Mouse (Mus musculus) layer of hippocampus, adult 9-10 months (tissue): ENCODE results near the gene Sftpa1.

Source experiments
- DNase-seq: peaks from one replicate; pipeline ENCODE4 v3.0.0; 2022; ENCODE audit warnings: low spot score

Sftpa1 gene

DNA sequence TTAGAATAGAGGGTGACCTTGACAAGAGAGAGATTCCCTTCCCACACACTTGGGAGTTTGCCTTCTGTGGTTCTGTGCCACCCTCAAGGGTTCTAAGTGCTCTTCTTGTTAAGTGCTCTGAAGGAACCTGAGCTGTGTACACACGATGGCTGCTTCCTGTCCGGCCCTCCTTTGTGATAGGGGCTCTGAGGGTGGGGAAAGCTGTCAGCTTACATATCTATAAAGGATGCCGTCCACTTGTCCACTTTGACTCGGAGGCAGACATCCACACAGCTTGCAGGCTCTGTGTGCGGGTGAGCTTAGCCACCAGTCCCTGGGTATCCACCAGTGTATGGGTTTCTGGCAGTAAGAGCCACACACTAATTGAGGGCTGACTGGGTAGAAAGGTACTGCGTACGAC lies at the start of gene Sftpa1:
Gene Sftpa1 (plus strand): TSS at position 243 of the 400 bp plus-strand sequence.
- DNase-seq = no peak

DNA sequence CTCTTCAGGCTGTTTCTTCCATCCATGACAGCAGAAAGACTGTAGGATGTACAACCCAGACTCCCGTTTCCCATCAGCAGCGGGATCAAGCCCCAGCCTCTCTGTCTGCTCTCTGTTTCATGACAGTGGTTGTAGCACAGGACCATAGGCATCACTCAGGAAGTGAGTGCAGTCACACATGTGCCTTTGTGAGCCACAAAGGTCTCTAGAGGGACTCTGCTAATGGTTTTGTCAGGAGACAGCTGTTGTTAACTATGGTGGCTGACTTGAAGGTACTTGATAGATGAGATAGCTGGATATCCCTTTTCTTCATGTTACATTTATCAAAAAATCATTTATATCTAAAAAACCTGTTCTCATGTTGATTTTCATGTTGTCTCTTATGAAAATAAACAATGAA lies 49.2 kb upstream of the Sftpa1 start:
- no peak for DNase-seq

DNA sequence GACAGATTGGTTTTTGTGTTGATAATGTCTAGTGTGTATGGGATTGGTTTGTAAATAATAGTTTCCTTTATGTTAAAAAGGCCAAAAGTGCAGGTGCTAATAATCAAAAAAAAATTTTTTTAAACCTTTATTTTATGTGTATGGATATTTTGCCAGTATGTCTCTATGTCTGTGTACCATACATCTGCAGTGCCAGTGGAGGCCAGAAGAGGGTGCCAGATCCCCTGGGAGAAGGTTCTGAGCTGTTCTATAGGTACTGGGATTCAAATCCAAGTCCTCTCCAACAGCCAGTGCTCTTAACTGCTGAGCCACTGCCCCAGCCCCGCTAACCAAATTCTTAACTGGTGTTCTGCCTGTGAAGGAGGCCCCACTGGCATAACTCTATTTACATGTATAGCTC lies 44.1 kb upstream of the Sftpa1 start:
- no peak for DNase-seq

DNA sequence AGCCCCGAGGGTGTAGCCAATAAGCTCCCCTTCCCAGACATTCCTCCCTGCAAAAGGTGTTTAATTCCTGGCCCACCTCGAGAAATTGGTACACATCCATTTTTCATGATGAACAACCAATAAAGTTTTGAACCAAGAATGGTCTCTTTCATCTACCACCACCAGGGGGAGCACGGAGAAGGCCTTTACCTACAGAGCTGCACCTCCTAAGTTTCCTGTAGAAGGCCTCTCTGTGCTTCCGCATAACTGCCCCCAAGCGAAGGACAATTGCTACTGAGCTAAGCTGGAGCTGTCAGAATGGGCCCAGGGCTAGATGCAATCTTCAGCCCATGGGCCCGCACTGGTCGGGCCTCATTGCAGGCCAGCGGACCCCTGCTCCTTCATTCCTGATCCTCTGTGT lies 40.8 kb upstream of the Sftpa1 start:
- no peak for DNase-seq

DNA sequence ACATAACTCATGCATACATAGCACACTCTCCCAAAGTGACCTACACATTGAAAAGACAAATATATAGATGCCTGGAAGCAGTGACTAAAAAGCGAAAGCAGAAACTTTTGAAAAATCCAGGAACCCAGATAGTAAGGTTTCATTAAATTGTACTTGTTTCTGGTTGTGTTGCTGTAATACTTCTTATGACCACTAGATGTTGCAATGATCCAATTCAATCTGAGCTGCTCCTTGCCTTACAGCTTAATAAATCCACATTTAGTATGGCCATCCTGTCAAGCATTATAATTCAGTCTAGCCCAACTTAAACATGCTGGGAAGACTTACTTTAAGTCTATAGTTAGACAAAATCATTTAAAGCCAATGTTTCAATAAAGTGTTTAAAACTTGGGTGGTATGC lies 37.5 kb upstream of the Sftpa1 start:
- no peak for DNase-seq

DNA sequence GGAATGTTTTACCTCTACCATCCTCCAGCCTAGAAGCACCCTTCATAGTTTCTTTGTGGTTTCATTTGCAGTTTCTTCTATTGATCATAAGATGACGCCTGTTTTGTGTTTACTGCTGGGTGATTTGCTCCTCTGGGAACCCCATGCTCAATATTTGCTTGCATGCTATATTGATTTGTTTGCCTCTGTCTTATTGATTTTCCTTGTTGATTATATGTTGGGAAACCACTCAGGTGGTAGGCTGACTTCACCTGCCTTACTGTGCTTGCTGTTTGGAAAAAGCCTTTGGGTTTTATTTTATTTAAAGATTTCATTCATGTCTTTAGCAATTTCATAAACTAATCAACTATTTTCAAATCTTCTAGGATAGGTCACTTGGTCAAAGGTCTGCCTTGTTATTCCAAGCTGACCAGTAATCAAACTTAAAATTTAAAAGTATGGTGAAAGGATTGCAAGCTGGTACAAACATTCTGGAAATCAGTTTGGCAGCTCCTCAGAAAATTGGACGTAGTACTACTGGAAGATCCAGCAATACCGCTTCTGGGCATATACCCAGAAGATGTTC lies 35.2 kb upstream of the Sftpa1 start:
- no peak for DNase-seq

DNA sequence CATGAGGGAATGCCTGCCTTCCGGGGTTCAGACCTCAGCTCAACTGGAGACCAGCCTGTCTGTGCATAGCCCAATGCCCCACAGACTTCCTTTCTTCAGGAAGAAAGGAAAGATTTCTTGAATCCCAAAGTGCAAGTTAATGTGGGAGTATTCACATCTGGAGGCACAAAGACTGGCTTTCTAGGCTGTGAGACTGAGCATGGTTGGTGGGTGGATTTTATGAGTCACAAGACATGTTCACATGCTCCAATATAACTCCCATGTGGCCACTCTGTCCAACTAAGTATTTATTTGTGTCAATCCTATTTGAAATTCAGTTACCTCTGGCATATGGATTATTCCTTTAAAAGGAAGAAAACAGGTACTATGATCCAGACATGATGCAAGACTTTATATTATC lies 32.9 kb upstream of the Sftpa1 start:
- no peak for DNase-seq

DNA sequence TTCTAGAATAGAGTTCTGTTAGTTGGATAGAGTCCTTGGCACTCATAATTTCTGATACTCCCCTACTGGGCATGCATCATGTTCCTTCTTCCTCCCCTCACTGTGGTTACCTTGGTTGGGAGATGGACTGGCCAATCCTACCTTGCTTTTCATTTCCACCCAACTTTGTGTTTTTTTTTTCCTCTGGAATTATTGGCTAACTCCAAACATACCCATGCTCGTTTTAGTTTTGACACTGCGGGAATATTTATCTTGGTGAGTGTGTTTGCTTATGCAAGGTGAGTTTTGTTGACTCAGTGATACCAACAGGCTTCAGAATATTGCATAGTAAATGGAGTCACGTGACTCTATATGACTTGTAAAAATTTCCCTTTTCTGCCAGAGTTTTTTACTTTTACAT lies 30.9 kb upstream of the Sftpa1 start:
- no peak for DNase-seq

DNA sequence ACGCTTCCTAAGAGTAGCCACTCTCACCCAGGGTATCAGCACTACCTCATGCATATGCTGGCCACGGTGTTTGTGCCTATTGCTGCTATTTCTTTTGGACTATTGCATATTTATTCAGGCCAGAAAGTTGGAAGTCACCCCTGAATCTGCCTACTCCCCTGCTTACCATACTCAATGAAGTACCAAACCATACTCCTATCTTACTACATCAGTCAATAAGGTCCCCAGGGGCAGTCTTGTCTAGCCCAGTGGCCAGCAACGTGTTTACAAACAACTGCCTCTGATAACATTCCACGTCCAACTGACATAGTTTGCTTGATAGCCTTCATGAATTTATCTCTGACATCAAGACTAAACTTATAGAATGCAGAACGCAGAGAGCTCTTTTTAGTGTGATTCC lies 30.3 kb upstream of the Sftpa1 start:
- no peak for DNase-seq

DNA sequence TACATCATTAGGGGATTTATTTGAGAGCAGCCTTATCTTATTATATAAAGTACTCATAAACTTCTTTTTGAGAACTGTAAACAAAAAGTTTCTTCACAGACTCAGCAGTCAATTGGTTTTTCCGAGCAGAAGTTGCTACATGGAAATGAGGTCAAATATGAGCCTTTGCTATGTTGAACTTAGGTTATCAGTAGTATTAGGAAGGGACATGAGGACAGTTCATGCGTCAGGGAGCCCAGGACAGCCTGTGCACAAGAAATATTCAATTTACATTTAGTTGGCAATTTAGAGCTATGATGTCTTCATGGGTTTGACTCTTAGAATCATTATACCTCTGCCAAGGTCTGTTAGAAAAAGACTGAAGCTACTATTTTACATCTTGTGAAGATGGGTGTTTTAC lies 29.3 kb upstream of the Sftpa1 start:
- DNase-seq = no peak

DNA sequence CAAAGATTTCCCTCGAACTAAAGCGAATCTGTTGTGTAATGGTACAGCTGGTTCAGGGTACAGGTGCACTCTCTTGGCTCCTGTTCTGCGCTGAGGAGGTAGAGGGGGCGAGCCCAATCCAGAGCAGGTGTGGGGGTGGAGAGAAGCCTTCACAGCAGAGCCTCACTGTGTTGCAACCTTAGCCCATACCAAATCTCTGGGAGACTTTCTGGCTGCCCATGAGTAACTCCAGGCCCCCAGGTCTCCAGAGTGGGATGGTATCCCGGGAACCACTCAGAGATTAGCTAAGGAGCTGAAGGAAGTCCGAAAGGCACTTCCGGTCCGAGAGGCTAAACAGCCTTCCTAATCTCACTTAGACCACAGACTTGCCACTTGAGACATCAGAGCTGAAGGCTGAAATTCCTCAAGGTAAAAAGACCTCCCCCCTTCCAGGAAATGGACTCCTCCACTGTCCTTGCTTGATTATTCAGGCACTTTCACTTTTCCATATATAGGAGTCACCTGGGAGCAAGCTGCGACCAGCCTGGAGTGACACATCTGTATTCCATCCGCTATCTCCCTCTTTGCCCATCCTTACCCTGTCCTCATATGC lies 26.6 kb upstream of the Sftpa1 start, which contains the start of gene Mat1a:
Gene Mat1a (plus strand): TSS at position 183 of the 592 bp plus-strand sequence.
- DNase-seq = no peak

DNA sequence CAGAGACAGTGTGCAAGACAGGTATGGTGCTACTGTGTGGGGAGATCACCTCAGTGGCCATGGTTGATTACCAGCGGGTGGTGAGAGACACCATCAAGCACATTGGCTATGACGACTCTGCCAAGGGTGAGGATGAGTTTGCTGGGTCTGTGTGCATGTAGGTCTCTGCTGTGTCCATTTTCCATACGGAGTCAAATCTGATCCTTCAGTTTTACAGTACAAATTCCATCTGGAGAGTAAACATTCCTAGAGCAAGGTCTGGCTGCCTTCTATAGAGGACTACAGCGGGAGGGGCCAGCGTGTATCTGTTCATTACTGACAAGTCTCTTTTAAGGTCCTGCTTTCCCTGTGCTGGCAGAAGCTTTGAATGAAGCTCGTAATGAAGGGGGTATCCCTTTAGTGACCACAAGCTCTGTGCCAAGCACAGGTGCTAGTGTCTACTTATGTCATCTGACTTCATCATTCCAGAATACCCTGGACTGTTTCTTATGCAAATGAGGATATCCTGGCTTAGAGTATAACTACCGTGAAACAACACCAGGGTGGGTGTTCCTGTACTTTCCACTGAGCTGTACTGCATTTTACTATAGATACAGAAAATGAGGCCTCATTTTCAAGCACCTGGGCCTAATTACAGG lies 20.4 kb upstream of the Sftpa1 start:
- no peak for DNase-seq

DNA sequence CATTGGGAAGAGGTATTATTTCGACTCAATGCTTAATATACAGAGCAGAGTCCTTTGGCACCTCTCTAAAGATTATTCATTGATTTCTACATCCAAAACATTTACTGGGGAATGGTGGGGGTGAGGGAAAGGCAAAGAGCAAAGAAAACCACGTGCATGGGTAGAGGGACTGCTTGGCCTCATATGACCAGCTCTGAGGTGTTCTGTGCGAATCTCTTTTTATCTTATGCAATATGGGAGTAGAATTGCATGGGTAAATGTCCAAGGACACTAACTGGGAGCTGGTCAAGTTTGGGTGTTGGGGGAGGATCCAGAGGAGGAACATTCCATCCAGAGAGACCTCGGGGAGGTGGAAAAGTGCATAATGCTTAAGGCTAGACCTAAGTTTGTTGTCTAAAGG lies 18.6 kb upstream of the Sftpa1 start:
- DNase-seq = no peak

DNA sequence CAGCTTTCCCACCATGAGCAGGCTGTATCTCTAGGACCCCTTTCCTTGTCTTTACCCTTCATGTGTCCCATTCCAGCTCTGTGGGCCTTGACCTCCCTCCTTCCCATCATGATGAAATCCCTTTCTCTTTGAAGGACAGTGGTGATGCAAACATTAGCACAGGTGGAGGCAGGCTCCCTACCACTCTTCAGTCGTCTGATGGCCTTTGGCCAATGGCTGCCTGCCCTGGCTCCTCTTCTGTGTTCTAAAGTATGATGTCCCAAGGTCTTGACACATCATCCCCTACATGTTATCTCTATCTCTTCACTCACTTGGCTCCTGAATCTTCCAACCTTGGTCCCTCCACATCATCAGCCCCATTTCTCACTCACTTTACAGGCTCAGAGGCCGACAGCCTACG lies 15.3 kb upstream of the Sftpa1 start:
- DNase-seq = no peak

DNA sequence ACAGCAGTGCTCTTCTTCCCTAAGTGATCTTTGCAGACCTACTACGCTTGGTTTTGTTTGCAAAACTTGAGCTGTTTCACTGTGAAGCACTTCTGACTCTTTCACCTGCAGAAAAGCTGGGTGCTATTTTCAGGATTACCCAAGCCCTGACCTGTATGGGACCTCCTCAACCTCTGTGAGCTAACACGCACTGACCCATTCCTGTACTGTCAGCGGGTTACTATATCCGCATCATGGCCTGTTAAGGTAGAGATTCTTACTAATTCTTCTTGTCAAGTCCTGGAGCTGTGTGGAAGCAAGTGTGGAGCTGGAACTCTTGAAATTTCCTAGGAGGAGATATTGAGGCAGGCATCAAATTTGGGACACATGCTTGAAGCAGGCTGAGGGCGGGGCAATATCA lies 6.9 kb upstream of the Sftpa1 start:
- no peak for DNase-seq

DNA sequence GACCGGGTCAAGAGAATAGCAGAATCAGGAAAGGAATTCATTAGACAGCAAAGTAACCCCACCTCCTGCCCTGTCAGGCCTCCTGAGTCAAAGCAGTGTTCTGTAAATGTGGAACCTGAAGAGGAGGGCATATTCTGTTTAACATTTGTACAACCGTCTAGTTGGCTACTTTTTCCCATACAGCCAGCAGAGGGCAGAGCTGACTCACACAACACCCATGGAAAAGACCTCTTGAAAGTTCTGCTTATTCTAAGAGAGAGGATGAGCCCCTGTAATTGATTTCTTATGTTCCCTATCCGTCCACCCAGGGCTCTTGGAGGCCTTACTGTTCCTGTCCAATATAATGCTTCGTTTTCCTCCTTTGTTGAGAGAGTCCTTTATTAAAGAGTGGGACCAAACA lies 3.6 kb upstream of the Sftpa1 start:
- no peak for DNase-seq

DNA sequence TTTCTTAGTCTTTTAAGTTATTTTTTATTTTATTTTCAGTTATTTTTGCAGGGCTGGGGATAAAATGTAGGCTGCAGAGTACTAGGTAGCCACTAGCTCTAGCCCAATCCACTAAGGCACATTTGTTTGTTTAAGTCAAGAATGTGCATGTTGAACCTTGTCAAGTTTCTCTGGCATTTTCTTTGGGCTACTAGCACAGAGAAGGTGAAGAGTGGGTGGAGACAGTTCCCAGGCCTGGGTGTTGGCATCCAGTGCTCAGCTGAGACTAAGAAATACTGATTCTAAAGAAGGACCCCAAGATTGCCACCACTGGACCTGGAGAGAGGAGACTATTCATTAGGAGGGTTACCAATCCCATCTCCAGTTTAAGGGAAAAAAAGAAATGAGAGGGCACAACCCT lies 5.4 kb downstream of the Sftpa1 start:
- DNase-seq = no peak

DNA sequence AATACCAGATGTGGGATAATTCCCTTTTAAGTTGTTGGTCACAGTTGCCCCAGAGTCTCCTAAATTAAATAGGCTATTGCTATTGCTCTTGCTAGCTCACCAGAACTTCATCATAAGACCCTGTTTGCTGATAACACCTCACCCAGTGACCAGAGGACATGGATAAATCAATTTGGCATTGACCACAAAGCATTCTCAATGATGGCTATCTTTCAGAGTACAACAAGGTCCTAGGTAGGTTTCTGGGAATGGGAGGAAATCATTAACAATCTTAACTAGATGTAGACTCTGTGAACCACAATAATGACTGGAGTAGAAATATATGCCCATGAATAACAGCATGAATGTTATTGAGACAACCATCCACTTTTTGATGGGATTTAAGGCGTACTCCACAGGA lies 9.1 kb downstream of the Sftpa1 start:
- DNase-seq = no peak

DNA sequence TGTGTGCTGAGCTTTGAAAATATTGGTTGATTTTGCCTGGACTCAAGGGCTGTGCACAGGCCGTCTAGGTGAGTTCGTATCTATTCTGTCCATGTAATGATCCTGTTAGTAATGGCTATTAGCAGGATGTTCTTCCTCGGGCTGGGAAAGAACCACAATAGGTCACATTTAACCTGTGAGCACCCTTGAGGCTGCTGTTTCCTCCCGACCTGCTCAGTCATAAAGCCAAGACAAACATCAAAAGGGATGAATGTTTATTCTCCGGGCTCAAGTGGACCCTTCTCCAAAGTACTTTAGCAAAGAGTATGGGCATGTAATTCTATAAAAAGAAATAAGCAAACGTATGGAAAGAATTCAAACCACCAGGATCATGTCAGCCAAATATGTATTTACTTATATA lies 14.5 kb downstream of the Sftpa1 start:
- no peak for DNase-seq

DNA sequence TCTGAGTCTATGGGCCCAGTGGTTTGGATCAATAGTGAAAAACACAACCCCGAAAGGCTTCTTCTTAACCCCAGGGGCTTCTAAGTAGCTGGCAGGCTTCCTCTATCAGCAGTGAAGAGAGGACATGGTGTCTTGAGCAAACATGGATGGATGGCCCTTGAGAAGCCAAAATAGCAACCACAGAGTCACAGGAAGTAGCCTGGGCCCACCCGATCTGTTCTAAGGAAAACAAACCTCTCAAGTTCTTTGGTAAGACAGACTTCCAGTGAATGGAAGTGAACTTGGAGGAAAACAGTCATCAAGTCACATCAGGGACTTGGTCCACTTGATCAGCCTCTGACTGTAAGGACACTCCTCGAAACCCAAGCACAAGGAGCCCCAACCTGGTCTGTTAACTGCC lies 15.3 kb downstream of the Sftpa1 start:
- no peak for DNase-seq

DNA sequence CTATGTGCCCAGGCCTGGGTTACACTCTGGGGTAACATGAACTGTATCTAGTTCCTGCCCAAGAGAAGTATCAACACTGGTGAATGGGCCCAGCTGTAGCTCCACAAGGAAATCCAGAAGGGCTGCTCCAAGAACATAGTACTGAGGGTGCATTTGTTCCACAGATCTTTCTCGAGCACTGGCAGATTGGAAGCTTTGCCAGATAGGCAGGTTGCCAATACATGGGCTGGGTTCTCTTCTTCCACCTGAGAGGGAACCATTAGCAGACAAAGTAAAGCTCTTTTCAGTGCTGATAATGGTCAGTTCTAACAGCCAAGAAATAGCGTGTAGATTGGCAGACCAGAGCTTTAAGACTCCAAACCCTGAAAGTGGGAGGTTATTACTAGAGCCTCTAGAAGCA lies 15.8 kb downstream of the Sftpa1 start:
- no peak for DNase-seq

DNA sequence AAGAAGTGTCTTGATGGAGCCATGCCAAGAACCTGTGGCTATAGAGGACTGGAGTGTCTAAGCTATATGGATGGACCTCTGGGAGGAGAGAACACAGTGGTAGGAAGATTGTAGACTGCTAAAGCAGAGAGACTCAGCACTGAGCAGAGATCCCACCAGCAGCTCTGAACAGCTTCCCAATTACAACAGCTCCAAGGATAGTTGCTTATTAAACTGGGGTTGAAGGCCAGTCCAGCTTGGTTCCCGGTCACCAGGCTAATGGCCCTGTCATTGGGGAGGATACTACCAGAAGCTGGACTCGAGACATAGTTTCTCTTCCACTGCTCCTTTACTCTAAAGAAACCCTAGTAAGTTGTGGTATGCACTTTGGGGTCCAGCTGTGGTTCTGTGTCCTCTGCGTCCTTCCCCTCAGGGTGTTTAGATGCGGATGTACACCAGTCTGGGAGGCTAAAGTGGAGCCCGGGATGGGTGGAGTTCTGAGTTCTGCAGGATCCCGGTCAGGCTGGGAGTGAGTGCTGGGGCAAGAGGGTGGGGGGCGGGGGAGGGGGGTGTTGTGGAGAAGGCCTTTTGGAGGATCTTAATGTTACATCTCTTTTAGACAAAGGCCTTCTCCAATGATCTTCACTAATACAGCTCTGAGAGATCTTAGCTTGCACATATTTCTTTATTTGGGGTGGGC lies 19.8 kb downstream of the Sftpa1 start, which contains the start of gene Mbl1:
Gene Mbl1 (plus strand): TSS at position 239 of the 679 bp plus-strand sequence.
- no peak for DNase-seq

DNA sequence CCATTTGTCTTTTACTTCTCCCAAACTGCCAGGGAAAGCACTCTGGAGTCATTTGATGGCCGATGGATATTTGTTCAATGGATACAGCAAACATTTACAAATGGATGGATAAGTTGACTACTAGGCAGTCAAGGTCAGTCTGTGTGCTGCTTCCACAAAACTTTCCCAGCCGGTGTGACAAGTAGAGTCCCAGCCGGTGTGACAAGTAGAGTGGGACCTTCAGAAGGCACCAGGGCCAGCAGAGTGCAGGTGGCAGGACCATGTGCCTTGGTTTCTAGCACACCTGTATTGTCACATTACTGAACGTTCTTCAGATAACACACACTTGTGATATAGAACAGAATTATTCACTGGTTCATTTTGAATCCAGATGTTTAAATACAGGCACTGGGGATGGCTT lies 28.5 kb downstream of the Sftpa1 start:
- no peak for DNase-seq
